Mouse (Mus musculus) lung, postnatal 10 days (tissue): Measurements from ENCODE around the gene Abca4.

Experiments used
- DNase-seq: peaks from one replicate; pipeline ENCODE4 v3.0.0; 2021

Gene Abca4

GRCm38 (mm10) chr3:122058439-122059198 lies 14.4 kb downstream of the Abca4 start:
- DNase-seq: no peak

- no peak for DNase-seq
Observed at GRCm38 (mm10) chr3:122062586-122062985, 18.3 kb downstream of the Abca4 start.

GRCm38 (mm10) chr3:122064556-122065410 lies 20.5 kb downstream of the Abca4 start:
- peak; percentile 81 for DNase-seq

- no peak for DNase-seq
Observed at GRCm38 (mm10) chr3:122071769-122072168, 27.5 kb downstream of the Abca4 start.

GRCm38 (mm10) chr3:122072646-122073571 lies 28.7 kb downstream of the Abca4 start:
- peak; percentile 56 for DNase-seq

- DNase-seq: no peak
Observed at GRCm38 (mm10) chr3:122073595-122073994, 29.4 kb downstream of the Abca4 start.

- DNase-seq: peak; percentile 62
Observed at GRCm38 (mm10) chr3:122074334-122074733, 30.1 kb downstream of the Abca4 start.

- DNase-seq: peak; percentile 85
Observed at GRCm38 (mm10) chr3:122078141-122078540, 33.9 kb downstream of the Abca4 start.

- no peak for DNase-seq
Observed at GRCm38 (mm10) chr3:122079172-122079571, 34.9 kb downstream of the Abca4 start.

GRCm38 (mm10) chr3:122081634-122082033 lies 37.4 kb downstream of the Abca4 start:
- DNase-seq: peak; percentile 23

- DNase-seq: no peak
Observed at GRCm38 (mm10) chr3:122082338-122082737, 38.1 kb downstream of the Abca4 start.

- DNase-seq: no peak
Observed at GRCm38 (mm10) chr3:122085157-122085989, 41.1 kb downstream of the Abca4 start.

- peak; percentile 61 for DNase-seq
Observed at GRCm38 (mm10) chr3:122088054-122088681, 43.9 kb downstream of the Abca4 start.

GRCm38 (mm10) chr3:122090338-122090737 lies 46.1 kb downstream of the Abca4 start:
- DNase-seq: no peak

- DNase-seq: no peak
Observed at GRCm38 (mm10) chr3:122099713-122100112, 55.5 kb downstream of the Abca4 start.

- DNase-seq: no peak
Observed at GRCm38 (mm10) chr3:122102091-122102490, 57.8 kb downstream of the Abca4 start.

GRCm38 (mm10) chr3:122103864-122104808 lies 59.9 kb downstream of the Abca4 start:
- peak; percentile 93 for DNase-seq

GRCm38 (mm10) chr3:122106920-122107319 lies 62.7 kb downstream of the Abca4 start:
- no peak for DNase-seq

- no peak for DNase-seq
Observed at GRCm38 (mm10) chr3:122107643-122108194, 63.5 kb downstream of the Abca4 start.

GRCm38 (mm10) chr3:122109461-122109860 lies 65.2 kb downstream of the Abca4 start:
- no peak for DNase-seq
